Mouse (Mus musculus): Measurements from ENCODE around the gene Defb15. TPM values are rescaled to one million over a fixed set of nuclear protein-coding genes. Genes with fewer than 3 reads are reported as not detected.
"Not testable (repeated sequence)": the region's sequence is repeated elsewhere in the genome, so short reads cannot be mapped to it uniquely, and the experiment has no call there.

The Defb15 gene
- polyA plus RNA-seq, 1 experiment from 2014 or later = not detected

DNA sequence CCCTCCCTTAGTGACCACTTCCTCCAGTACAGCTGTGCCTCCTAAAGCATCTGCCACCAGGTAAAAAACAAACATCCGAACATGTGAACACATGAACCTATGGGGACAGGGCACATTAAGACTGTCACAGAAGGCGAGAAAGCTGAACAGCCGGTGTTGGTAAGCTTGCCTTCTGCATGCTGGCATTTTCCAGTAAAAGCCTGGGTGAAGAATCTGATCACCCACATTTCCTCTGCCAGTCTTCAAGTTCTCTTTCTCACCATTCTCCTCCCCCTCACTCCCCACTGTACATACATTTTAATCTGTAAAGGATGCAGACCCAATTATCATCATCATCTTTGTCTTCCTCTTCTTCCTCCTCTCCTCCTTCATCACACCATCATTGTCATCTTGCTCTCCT, 16.9 kb downstream of the Defb15 start:
- 87% methylated on average over 3 of the region's 3 CpGs for WGBS
- no peak overlapping the region for H3K27ac ChIP-seq
- no peak overlapping the region for H3K4me2 ChIP-seq
- H3K27me3 ChIP-seq = no peaks in the 10 kb centered on the region
- no peaks in the 10 kb centered on the region for H3K4me1 ChIP-seq
- H3K4me3 ChIP-seq (replicated peaks) = no peak overlapping the region
- ATAC-seq (replicated peaks; ENCODE audit: low FRiP score) = no peak
- no peaks in the 10 kb centered on the region for H3K9me3 ChIP-seq (replicated peaks)
- H3K36me3 ChIP-seq = no peaks in the 10 kb centered on the region
- H3K9ac ChIP-seq = no peak overlapping the region

DNA sequence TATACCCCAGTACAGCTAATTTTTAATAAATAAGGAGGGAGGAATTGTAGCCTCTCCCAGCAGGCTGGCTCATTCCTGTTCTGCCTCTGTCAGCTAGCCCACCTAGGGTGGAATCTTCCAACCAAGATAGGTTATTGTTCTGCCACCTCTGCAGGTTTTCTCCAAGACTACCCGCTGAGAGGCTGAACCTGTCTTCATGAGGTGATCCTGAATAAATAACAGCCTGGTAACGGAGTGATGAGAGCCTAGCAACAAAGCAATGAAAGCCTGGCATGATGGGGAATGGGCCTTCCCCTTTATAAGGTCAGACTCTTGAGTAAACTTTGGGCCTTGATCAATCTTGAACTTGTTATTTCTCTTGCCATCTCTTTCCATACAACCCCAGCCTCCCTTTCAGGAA, 20.0 kb downstream of the Defb15 start:
- Histone ChIP-seq H3K4me2 (no peak overlapping the region), H3K4me1 (no peaks in the 10 kb centered on the region), H3K27me3 (no peaks in the 10 kb centered on the region), H3K36me3 (no peaks in the 10 kb centered on the region), H3K9ac (no peak overlapping the region), H3K4me3 (replicated peaks) (no peak overlapping the region), H3K27ac (no peak overlapping the region), H3K9me3 (replicated peaks) (no peaks in the 10 kb centered on the region)
- WGBS = 32% methylated on average over 2 of the region's 2 CpGs
- no peak for ATAC-seq (replicated peaks; ENCODE audit: low FRiP score)

- H3K36me3 ChIP-seq = no peaks in the 10 kb centered on the region
Observed at GRCm38 (mm10) chr8:21911931-21912330, 20.6 kb downstream of the Defb15 start.

DNA sequence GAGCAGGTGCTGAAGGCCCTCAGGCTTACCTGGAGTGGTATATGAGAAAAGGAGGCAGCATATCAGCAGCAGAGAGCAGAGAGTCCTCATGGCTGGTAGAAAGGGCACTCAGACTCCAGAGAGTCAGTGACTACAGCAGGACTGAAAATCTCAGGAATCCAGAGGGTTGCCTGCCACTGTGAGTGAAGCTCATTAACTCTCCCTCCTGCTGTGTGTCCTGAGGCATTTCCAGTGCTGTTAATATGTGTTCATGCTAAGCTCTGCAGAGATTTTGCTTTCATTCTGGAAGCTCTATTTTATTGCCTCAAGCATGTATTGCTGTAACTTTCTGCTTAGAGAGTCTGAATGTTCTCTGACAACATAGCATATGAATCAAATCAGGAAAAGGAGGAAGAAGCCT, 26.2 kb downstream of the Defb15 start, which contains the start of gene Defb11:
Defb11 (minus strand) TSS at position 123 of the 400 bp plus-strand sequence.
- H3K9me3 ChIP-seq (replicated peaks); H3K27me3 ChIP-seq; H3K27ac ChIP-seq; ATAC-seq (replicated peaks; ENCODE audit: low FRiP score); H3K4me1 ChIP-seq; H3K9ac ChIP-seq; H3K36me3 ChIP-seq; H3K4me2 ChIP-seq; H3K4me3 ChIP-seq (replicated peaks): not testable (repeated sequence)

More at GRCm38 (mm10) chr8:21911931-21912330, 20.6 kb downstream of the Defb15 start:
- no peaks in the 10 kb centered on the region for H3K4me1 ChIP-seq
- no peak overlapping the region for H3K27ac ChIP-seq
- no peak overlapping the region for H3K4me2 ChIP-seq
- H3K9ac ChIP-seq = no peak overlapping the region
- H3K9me3 ChIP-seq (replicated peaks) = no peaks in the 10 kb centered on the region
- WGBS = 16% methylated on average over 1 of the region's 1 CpGs
- no peak overlapping the region for H3K4me3 ChIP-seq (replicated peaks)
- H3K27me3 ChIP-seq = no peaks in the 10 kb centered on the region
- ATAC-seq (replicated peaks; ENCODE audit: low FRiP score) = no peak

DNA sequence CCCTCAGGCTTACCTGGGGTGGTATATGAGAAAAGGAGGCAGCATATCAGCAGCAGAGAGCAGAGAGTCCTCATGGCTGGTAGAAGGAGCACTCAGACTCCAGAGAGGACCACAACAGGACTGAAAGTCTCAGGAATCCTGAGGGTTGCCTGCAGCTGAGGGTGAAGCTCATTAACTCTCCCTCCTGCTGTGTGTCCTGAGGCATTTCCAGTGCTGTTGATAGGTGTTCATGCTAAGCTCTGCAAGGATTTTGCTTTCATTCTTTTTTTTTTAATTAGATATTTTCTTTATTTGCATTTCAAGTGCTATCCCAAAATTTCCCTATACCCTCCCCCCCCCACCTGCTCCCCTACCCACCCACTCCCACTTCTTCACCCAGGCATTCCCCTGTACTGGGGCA, 47.2 kb downstream of the Defb15 start, which contains the start of gene Defb9:
Defb9 (minus strand) TSS at position 101 of the 400 bp plus-strand sequence.
- H3K4me2 ChIP-seq; H3K9me3 ChIP-seq (replicated peaks); H3K27me3 ChIP-seq; H3K36me3 ChIP-seq; H3K27ac ChIP-seq; H3K4me3 ChIP-seq (replicated peaks); ATAC-seq (replicated peaks; ENCODE audit: low FRiP score); H3K4me1 ChIP-seq; H3K9ac ChIP-seq: not testable (repeated sequence)

Other genes with a start within 250 kb of the Defb15 start
- not detected in 2 replicates for gene AY761184, start 229.1 kb downstream of the Defb15 start, polyA plus RNA-seq (2015; fragmentation: Nextera tagmentation; extraction: Ambion mirVana)
- gene Defa24, start 198.2 kb downstream of the Defb15 start, polyA plus RNA-seq (2015; fragmentation: Nextera tagmentation; extraction: Ambion mirVana) = not detected in 2 replicates
- not detected in 2 replicates for gene Defb50, start 109.2 kb downstream of the Defb15 start, polyA plus RNA-seq (2015; fragmentation: Nextera tagmentation; extraction: Ambion mirVana)
- not detected in 2 replicates for gene Defb2, start 92.8 kb downstream of the Defb15 start, polyA plus RNA-seq (2015; fragmentation: Nextera tagmentation; extraction: Ambion mirVana)
- not detected in 2 replicates for gene Defb10, start 73.8 kb downstream of the Defb15 start, polyA plus RNA-seq (2015; fragmentation: Nextera tagmentation; extraction: Ambion mirVana)
- gene Defb9, start 47.3 kb downstream of the Defb15 start, polyA plus RNA-seq (2015; fragmentation: Nextera tagmentation; extraction: Ambion mirVana) = not detected in 2 replicates
- gene Defb11, start 26.3 kb downstream of the Defb15 start, polyA plus RNA-seq (2015; fragmentation: Nextera tagmentation; extraction: Ambion mirVana) = 0.65 TPM in 1 of 2 replicates, not detected in the other
- not detected in 2 replicates for gene Defb35, start 5.6 kb upstream of the Defb15 start, polyA plus RNA-seq (2015; fragmentation: Nextera tagmentation; extraction: Ambion mirVana)
- not detected in 2 replicates for gene Defb13, start 14.1 kb upstream of the Defb15 start, polyA plus RNA-seq (2015; fragmentation: Nextera tagmentation; extraction: Ambion mirVana)
- not detected in 2 replicates for gene Fam90a1a, start 26.0 kb upstream of the Defb15 start, polyA plus RNA-seq (2015; fragmentation: Nextera tagmentation; extraction: Ambion mirVana)
- not detected in 2 replicates for gene Ccdc70, start 37.1 kb upstream of the Defb15 start, polyA plus RNA-seq (2015; fragmentation: Nextera tagmentation; extraction: Ambion mirVana)
- gene Atp7b, start 127.6 kb upstream of the Defb15 start, polyA plus RNA-seq (2015; fragmentation: Nextera tagmentation; extraction: Ambion mirVana) = 0.68 and 0.96 TPM in 2 replicates
- gene Alg11, start 128.0 kb upstream of the Defb15 start, polyA plus RNA-seq (2015; fragmentation: Nextera tagmentation; extraction: Ambion mirVana) = 33.2 and 36.2 TPM in 2 replicates
- gene Nek5, start 192.3 kb upstream of the Defb15 start, polyA plus RNA-seq (2015; fragmentation: Nextera tagmentation; extraction: Ambion mirVana) = 0.28 and 0.38 TPM in 2 replicates
- gene Nek3, start 233.7 kb upstream of the Defb15 start, polyA plus RNA-seq (2015; fragmentation: Nextera tagmentation; extraction: Ambion mirVana) = 4.8 and 5.5 TPM in 2 replicates

Measured in kidney, embryonic 15.5 days (tissue).